Mouse (Mus musculus) right cerebral cortex, postnatal 36 days (tissue): ENCODE measurements around the gene Zfp335.

Experiments
- DNase-seq, 2 experiments: peaks; one replicate each; pipeline ENCODE4 v3.0.0; 2022; ENCODE audit warnings: low spot score in 2 of 2, mixed read lengths in 1 of 2

Gene Zfp335

DNA sequence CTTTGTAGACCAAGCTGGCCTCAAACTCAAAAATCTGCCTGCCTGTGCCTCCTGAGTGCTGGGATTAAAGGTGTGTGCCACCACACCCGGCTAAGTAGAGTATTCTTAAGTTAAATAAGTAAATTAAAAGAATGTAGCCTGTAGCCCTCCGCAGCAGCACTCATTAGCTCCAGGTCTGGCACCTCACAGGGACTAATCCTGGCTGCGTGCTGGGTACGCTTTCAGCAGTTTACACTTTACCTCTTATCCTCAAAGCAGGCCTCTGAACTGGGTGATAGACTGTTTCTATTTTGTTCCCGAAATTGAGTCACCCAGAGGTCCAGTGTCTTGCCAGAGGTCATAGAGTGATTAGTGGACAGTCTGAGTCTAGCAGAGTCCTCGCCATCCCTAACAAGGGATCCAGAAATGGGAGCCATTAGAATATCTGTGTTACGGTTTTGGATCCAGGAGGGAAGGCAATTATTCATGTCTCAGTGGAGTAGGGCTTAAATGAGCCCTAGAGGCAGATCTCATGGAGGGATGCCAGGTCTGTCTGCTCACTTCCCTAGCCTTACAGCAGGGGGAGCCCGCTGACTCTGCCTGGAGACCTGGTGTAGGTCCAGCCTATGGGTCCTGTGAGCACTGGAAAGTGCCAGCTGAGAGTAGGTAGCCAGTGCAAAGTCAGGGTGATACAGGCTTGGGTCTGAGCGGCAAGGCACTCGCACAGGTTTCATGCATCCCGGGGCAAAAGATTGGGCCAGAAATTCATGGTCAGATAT, 12.7 kb upstream of the Zfp335 start:
- peak; percentile 83 to 86 for DNase-seq

DNA sequence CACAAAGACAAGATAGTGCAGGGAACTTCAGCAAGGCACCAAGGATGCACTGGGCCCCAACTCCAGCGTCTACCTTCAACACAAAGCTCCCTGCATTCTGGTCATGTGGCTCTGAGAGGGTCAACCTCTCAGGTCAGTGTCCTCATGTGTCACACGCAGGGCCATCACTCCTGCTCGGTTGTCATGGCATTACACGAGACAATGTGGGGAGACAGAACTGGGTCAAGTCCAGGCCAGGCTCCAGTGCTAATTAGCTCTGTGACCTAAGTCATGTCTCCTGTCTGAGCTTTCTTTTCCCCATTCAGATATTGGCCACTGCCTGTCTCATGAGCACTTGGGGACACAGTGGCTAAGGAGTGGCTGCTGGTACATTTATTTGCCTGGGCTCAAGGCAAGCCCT, 11.7 kb upstream of the Zfp335 start:
- no peak for DNase-seq

DNA sequence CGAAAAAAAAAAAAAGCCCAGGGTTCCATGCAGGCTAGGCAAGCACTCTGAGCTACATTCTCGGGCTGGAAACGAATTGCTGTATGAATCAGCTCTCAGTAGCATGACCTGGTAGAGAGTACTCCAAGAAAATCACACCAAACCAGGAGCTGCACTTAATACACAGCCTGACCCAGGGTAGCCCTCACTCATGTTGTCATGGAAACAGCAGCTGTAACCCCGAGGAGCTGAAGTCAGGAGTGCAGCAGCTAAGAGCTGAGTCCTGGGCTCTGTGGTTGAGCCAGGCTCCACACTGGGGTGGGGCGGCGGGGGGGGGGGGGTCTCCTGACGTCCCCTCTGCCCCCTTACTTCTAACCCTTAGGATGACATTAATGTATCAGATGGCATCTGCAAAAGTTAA, 10.4 kb upstream of the Zfp335 start:
- no peak for DNase-seq

DNA sequence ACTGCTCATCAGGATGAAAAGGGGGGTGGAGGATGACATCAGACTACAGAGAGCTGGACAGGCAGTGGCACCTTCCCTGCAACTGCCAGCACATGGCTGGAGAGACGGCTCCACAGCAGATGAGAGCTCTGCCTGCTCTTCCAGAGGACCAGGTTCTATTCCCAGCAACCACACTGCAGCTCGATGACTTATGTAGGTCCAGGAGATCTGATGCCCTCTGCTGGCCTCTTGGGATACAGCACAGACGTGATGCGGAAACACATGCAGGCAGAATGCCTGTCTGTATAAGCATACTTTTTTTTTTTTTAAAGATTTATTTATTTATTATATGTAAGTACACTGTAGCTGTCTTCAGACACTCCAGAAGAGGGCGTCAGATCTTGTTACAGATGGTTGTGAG, 6.8 kb upstream of the Zfp335 start:
- no peak for DNase-seq

DNA sequence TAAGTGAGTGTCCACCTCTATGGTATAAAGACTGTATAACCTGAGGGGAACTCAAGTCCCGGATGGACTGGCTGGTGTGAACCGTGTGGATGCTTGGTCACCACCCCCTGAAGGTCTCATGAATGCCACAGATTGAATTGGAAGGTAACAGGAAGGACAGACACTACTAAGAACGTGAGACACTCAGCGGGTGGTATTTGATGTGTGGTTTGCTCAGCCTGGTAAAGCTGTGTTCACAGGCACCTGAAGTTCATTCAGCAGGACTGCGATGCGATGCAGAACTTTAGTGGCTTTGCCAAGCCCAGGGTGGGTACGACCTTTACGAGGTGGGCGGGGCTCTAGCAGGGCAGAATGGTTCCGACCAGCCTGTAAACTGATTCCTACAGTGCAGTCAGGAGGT, 5.8 kb upstream of the Zfp335 start:
- DNase-seq, result no peak

DNA sequence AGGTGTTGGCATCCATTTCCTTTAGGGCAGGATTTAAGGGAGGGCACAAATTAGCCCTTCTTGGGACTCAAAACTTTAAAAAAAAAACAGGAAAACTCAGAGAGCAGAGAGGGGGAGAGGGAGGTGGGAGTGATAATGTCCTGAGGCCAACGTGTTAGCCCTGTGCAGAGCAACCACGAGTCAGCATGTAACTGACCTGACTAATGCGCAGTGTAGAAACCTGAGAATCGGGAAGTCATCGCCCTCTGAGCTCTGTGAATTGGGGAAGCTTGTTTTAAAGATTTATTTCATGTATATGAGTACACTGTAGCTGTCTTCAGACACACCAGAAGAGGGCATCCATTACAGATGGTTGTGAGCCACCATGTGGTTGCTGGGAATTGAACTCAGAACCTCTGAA, 5.3 kb upstream of the Zfp335 start:
- no peak for DNase-seq

DNA sequence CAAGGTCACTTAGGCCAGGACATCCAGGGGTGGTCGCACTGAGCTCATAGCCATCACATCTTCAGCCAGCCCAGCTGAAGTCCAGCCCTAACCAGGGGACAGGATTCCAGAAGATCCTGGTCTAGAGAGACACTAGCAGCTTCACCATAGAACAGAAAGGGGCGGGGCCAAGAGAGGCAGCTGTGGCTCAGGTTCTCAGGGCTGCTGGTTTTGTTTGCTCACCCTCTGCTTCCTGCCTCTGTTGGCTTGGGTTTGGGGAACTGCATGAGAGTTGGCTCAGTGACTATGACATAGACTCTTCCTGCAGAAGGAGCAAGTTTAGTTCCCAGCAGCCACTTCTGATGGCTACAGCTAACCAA, 1.9 kb upstream of the Zfp335 start:
- no peak for DNase-seq

DNA sequence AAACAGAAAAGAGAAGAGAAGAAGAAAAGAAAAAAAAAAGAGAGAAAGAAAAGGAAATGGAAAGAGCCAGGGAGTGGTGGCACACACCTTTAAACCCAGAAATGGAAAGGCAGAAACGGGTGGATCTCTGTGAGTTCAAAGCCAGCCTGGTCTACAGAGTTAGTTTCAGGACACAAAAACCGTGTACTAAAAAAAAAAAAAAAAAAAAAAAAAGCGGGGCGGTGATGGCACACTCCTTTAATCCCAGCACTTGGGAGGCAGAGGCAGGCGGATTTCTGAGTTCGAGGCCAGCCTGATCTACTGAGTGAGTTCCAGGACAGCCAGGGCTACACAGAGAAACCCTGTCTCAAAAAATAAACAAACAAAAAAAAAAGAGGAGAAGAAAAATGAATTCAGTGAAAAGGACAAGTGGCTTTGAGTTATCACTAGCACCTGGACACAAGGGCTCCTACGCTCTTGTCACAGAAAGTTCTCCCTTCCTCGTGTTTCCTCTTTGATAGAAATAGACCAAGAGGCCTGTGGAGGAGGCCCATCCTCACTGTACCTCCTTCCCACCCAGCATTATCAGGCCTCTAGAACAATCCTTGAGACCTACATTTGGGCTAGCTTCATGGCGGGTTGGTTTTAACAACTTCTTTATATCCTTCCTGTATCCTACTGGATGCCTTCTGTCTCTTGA, 1.3 kb upstream of the Zfp335 start:
- DNase-seq, result no peak

DNA sequence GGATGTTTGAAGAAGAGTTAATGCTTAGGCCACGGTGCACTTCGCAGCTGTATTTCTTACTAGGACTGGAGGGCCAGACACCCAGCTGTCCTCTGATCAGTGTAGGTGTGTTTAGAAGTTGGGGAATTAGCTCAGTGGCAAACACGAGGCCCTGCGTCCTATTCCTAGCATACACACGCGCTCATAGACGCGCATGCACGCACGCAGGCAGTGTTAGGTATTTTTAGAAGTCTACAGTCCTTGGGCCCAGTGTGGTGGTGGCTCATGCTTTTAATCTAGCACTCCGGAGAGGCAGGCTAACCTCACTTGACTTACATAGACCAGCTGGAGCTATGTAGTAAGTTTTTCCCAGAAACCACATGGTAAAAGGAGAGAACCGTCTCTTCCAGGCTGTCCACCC, 594 bp upstream of the Zfp335 start:
- peak; percentile 72 to 79 for DNase-seq

DNA sequence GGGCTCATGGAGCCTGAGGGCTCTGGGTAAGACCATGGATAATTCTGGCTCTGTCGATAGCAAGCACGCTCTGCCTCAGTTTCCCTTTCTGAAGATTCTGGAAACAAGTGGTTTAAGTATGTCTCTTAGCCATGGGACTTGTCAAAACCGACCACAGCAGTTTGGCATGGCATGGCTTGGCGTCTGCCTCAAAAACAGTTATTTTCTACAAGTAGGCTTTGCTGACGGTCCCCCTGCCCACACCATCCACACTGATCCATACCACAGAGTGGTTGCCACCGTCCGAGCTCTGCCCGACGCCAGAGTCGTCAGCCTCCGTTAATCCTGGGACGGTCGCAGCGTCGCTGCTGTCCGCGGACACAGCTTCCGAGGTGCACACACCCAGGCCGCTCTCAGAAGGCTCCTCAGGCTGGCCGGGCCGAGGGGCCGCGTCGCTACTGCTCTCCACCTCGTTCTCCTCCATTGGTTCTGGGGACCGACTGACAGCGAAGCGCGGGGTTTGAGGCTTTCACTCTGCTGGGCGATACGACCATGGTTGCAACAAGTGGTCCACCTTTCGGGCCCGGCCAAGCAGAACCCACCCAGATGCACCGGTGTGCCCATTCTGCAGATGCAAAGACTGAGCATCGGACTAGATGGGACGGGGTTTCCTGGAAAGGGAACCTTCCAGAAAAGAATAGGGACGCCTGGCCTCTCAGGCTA, 1.0 kb downstream of the Zfp335 start:
- no peak for DNase-seq

DNA sequence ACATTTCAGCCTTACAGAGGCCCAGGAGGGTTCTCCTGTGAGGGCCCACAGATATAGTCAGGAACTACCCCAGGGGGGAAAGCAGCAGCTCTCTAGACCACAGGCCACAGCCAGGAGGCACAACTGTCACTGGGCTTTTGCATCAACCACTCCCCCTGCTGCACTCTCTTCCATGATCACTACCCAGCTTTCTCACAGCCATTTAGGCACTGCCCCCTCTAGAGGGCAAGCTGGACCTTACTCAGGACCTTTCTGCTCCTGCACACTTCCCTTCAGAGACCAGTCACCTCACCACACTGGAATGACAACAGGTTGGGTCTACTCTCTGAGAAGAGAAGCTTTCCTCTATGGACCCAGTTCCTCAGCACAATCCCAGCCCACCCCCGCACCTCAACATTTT, 2.0 kb downstream of the Zfp335 start:
- DNase-seq, result no peak

DNA sequence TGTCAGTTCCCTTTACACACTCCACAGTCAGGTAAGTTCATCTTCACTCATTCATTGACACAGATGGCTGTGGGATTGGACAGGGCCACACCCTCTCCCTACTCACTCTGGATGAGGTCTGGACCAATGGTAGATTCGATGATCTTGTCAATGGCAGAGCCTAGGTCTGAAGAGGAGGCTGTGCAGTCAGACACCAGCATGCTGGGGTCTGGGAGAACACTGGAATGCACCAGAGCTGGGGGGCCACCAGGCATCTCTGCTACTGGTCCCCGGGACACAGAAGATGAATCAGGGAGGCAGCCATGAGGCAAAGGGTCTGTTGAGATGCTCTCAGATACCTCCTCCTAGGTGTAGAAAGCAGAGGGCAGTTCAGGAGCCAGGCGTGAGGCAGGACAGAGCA, 2.5 kb downstream of the Zfp335 start:
- no peak for DNase-seq

DNA sequence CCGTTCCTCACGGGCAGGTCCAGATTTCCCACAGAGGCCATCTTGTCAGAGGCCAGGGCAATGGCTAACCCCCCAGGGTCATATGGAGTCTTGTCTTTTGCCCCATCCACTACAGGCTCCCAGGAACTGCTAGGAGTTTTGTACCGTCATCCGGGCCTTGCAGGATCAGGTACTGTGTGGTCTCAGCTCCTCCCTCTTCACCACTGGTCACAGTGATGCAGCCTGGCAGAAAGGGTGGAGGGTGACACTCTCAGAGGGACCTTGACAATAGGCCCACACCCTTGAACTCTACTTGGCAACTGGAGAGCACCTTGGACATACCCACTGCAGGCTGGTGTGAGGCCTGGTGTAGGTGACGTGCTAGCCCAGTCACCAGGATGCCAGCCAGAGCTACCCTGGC, 3.5 kb downstream of the Zfp335 start:
- DNase-seq, result no peak

DNA sequence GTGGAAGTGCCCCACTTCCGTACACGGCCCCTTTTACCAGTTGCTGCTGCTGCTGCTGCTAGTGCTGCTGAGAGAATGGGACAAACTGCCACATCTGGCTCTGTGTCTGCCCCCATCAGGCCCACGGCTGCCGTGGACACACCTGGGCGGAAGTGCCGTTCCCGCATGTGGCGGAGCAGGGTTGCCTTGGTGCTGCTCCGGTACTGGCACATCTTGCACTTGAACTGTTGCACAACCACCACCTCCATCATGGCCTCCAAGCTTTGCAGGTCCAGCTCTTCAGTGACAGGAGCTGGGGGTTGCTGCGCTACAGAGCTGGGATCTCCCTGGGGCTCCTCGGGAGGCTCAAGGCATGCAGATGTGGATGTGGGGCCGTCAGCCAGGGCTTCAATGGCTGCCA, 4.0 kb downstream of the Zfp335 start:
- DNase-seq, result no peak

DNA sequence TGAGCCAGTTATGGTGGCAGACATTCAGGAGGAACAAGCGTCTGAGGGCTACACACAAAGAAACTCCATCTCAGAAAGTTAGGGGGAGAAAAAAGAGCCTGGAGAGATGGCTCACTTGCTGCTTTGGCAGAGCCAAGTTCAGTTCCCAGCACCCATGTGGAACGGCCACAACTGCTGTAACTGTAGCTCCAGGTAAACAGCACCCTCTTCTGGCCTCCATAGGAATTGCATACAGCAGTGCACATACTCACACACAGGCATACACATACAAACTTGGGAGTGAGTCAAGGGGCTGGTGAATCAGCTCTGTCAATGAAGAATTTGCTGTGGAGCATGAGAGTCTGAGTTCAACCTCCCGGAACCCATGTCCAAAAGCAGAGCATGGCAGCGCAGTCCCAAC, 5.5 kb downstream of the Zfp335 start:
- no peak for DNase-seq

DNA sequence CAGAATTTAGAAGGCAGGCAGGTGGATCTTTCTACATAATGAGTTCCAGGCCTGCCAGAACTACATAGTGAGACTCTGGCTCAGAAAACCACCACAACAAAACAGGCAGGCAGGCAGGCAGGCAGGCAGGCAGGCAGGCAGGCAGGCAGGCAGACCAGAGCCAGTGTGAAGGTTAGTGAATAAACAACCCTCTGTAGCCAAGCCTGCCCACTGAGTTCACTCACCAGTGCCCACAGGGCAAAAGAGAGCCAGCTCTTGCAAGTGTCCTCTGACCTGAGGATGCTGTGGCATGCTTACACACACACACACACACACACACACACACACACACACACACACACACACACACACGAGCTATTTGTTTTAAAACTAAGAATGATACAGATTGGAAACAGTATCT, 8.1 kb downstream of the Zfp335 start:
- no peak for DNase-seq

DNA sequence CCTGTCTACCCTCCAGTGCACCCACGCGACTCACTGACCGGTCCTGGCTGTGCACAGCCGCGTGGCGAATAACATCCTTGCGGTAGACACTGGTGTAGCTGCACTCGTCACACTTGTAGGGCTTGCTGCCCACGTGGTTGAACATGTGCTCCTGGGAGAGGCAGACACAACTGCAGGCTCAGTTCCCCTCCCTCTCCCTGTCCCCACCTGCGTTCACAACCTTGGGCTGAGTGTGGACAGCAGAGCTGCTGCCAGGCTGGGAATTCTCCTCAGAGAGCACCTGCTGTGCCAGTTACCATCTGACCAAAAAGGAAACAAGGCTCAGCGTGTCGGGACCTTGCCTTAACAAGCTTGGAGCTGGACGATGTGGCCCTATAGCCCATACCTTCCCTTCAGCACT, 10.2 kb downstream of the Zfp335 start:
- no peak for DNase-seq

DNA sequence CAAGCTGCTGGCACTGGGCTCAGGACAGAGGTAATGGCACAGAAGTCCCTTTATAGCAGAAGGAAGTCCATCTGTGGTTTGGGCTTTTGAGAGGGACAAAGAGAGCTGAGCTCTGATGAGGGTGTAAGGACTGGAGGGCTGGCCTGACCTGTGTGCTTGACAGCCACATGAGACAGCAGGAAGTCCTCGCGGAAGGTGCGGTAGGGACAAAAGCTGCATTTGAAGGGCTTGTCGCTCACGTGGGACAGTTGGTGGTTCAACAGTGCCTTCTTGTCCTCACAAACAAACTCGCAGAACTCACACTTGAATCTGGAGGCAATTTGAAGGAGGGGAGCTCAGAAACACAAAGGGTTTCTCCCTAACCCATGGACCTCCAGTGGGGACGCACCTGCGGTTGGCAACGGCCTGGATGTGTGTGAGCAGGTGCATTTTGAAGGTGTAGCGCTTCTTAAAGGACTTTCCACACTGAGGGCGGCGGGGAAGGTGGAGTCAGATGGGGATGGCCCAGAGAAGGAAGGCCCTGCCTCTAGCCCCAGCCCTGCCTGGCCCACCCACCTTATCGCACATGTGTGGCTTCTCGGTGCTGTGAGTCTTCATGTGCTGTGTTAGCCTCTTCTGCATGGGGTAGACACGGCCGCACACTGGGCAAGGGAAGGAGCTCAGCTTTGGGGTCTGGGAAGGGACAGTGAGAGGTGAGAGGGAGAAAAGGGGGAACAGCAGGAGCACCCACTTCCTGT, 11.7 kb downstream of the Zfp335 start:
- DNase-seq, result no peak

DNA sequence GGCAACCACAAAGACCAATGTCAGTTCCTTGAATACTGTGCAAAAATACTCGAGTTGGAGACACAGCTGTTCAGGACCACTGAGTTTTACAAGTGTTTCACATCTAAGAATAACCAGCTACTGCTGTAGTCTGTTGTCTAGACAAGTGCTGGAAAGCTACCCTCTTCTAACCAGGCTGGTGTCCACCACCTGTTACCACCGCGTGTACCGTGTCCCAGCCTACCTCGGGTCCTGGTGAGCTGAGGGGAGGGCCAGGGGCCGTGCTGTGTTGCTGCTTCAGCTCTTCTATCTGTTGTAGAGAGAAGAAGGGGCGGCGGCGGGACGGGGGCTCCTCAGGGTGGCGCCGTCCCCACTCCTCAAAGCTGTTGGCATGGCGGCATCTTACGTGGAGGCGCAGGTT, 12.5 kb downstream of the Zfp335 start:
- DNase-seq, result no peak

DNA sequence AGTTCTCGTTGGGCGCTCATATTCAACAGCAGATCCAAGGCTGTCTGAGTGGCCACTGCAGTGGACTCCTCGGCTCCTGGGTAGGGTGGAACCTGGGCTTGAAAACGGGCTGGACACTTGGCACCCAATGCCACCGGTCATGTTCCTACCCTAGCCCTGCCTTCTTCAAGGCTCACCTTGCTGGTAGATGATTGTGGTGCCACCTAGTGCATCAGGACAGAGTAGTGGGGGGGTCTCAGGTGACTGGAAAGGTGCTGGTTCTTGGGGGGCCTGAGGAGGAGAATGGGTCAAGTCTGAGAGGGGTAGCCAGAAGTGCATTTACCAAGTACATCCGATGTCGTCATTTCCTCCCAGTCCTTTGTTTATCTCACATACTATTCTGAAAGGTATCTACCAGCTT, 13.5 kb downstream of the Zfp335 start:
- no peak for DNase-seq

DNA sequence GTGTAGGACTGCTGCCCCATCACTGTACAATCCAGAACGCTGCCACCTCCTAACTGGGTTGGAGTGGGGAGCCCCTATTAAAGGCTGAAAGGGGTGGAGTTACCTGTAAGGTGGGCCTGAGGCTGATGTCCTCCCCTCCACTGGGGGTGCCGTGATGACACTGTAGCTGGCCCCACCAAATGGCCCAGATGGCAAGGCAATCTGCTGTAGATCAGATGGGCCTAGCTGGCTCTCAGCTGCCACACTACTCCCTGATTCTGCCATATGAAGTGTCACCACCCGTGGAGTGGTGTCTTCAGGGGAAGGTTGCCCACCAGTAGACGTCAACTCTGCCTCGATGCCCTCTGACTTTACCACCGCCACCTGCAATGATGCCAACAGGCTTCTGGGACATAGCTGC, 15.7 kb downstream of the Zfp335 start:
- DNase-seq, result no peak

DNA sequence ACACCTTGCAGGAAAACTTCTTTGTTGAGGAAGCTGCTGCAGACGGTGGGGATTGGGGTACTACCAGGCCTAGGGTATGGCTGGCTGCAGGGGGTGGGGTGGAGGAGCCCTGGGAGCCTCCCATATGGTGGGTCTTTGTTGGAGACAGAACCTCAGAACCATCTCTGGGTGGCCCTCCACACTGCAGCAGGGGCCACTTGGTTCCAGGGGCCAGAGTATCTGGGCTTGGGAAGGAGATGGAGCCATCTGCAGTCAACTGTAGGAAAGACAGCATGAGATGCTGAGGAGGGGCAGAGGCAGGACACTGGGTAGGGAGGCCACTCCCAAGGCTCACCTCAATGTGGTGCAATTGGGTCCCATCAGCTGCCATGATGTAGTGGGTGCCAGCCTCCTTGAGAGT, 16.9 kb downstream of the Zfp335 start:
- no peak for DNase-seq

DNA sequence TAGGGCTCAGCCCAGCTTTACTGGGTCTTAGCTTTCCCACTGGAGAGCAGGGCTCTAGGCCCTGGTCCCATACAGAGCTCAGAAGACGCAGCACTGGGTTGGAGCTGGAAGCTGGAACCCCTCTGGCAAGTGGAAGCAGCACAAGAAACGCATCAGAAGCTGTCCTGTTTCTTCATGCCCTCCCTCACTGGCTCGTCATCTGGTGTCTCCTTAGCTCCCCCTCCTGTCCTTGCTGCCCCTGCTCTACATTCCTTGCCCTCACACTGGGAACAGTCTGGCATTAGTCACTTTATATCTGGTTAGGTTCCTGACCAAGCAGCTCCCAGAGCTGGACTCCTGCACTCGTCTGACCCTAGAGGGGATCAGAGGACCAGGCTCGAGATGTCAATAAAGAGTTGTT, 17.5 kb downstream of the Zfp335 start:
- DNase-seq, result no peak
